Mouse (Mus musculus): ENCODE results near the gene Slc6a8.

Slc6a8 gene

DNA sequence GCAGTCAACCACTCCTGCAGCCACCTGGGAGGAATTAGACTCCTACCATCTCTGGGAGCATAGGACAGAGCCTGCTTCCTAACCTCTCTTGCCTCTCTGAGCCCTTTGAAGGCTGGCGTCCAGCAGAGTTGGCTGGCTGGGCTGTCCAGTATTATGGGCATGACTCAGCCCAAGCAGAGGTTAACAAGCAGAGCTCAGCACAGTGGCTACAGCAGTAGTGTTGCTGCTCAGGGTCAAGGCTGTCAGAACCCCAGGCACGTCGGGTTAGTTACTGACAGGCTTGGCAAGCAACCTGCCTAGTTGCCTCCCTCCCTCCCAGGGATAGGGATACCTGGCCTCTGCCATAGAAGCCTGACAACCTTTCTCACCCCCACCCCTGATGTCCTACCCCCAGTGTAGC, 45.3 kb downstream of the Slc6a8 start:
- no peak for TF ChIP-seq GATA4 (IDR thresholded peaks at IDR 0.05; ENCODE audit: insufficient replicate concordance, low read length)

DNA sequence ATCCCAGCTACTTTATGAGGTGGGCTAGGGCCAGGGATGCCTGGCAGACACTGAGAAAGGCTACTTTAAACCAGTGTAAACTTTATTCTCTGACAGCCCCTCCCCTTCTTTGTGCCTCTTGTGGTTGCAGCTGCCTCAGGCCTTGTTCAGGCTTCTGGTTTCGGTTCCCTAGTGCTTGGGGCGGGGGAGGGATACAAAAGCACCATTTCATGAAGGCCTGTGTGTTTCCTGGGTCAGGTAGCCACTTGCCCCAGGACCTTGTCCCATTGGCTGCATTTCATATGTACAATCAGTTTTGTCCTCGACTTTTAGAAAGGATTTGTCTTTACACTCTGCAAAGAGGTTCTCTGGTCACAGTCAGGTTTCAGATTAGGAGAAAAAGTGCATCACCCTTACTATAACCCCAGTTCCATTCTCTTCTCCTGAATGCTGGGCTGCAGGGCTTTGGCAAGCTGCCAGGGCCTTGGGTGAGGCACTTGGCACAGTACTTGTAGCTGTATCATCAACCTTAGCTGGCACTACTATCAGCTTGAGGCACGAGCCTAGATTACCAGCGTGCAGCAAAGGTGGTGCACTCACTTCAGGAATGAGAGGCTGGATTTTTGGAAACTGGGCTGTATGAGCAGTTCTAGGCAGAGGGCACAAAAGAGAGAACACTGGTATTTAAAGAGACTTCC, 45.9 kb downstream of the Slc6a8 start:
- no peak for TF ChIP-seq GATA4 (IDR thresholded peaks at IDR 0.05; ENCODE audit: insufficient replicate concordance, low read length)

DNA sequence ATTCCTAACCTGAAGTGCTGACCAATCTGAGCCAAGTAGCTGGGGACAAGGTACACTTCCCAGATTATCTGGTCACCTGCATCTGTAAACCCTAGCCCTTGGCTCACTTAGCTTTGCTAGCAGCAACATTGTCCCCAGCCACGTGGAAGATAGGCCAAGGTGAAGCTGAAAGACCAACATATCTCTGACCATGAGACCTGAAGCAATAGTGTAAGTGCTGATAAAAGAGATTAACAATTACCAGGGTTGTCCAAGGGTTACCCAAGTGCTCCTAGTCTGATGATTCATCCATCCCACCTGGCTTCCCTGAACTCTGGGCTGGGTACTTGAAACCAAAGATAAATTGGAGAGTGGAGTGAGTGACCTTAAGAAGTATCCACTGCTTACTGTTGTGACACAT, 58.0 kb downstream of the Slc6a8 start:
- TF ChIP-seq GATA4 (IDR thresholded peaks at IDR 0.05; ENCODE audit: insufficient replicate concordance, low read length), result no peak
